Mouse (Mus musculus) ES-E14 (cell line): ENCODE data around the gene Inpp4b.

Experiments
- CHD2 ChIP-seq: IDR thresholded peaks from 2 replicates; pipeline ENCODE4 v1.6.1; 2014; ENCODE audit warnings: mild to moderate bottlenecking, low read depth, low read length, inconsistent platforms
- HCFC1 ChIP-seq: IDR thresholded peaks from 2 replicates; pipeline ENCODE4 v1.6.1; 2012; ENCODE audit warnings: low read length, inconsistent platforms, borderline replicate concordance; ENCODE audit not compliant: insufficient read depth
- MAFK ChIP-seq: IDR thresholded peaks from 2 replicates; pipeline ENCODE4 v1.6.1; 2014; ENCODE audit warnings: mild to moderate bottlenecking, low read depth, low read length, inconsistent platforms; ENCODE audit not compliant: insufficient read depth
- ZC3H11A ChIP-seq: IDR thresholded peaks from 2 replicates; pipeline ENCODE4 v1.6.1; 2012; ENCODE audit warnings: low read depth, mild to moderate bottlenecking, inconsistent platforms, low read length, borderline replicate concordance
- ZNF384 ChIP-seq: IDR thresholded peaks from 2 replicates; pipeline ENCODE4 v1.6.1; 2012; ENCODE audit warnings: low read depth, low read length, inconsistent platforms

DNA sequence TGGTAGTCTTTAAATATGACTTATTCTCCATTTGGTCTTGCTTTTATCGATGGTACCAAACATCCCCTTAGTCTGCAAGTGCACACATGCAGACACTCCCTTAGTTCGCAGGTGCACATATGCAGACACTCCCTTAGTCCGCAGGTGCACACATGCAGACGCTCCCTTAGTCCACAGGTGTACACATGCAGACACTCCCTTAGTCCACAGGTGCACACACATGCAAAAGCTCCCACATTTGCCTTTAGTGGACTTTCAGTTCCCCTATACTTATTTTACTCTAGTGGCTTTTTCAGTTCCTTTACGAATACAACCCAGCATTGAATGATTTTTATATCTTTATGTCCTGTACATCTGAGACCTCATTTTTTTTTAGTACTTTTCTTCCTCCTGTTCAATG lies 11.1 kb downstream of the Inpp4b start:
- TF ChIP-seq CHD2 (no peak), HCFC1 (no peak), ZC3H11A (no peak), MAFK (no peak), ZNF384 (no peak)
